Mouse (Mus musculus): Measurements from ENCODE around the gene Pigx.
A peak's percentile ranks its signal among the peaks of the same experiment; 100 is the strongest.
"Not testable (repeated sequence)": the region's sequence is repeated elsewhere in the genome, so short reads cannot be mapped to it uniquely, and the experiment has no call there.

Gene Pigx

DNA sequence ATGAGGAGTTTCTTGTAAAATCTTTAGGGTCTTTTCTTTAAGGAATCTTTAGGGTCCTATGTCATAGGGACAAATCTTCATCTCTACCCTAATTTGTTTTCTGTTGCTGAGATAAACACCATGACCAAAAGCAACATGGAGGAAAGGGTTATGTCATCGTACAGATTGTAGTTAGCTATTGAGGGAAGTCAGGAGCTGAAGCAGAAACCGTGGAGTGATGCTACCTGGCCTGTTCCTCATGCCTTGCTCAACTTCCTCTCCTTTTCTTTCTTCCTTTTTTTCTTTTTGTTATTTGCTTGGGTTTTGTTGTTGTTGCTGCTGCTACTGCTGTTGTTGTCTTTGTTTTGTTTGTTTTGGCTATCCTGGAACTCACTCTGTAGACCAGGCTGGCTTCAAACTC lies 9.0 kb upstream of the Pigx start:
- DNase-seq (ENCODE audit: low spot score), result no peak

DNA sequence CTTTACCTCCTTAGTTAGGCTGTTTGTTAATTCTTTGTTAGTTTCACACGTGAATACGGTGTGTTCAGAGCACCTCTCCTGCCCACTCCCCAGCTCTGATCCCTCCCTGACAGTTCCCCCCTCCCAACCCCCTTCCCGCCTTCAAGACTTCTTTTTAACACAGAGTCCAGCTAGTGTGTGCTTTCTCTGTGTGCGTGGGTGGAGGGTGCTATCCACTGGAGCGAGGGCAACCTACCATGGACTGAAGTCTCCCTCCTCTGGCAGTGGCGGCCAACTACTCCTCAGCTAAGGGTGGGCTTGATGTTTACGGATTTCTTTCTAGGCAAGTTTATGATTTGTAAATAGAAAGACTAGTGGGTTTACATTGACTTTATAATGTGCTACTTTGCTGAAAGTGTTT lies 8.6 kb upstream of the Pigx start:
- DNase-seq (ENCODE audit: low spot score), result no peak

DNA sequence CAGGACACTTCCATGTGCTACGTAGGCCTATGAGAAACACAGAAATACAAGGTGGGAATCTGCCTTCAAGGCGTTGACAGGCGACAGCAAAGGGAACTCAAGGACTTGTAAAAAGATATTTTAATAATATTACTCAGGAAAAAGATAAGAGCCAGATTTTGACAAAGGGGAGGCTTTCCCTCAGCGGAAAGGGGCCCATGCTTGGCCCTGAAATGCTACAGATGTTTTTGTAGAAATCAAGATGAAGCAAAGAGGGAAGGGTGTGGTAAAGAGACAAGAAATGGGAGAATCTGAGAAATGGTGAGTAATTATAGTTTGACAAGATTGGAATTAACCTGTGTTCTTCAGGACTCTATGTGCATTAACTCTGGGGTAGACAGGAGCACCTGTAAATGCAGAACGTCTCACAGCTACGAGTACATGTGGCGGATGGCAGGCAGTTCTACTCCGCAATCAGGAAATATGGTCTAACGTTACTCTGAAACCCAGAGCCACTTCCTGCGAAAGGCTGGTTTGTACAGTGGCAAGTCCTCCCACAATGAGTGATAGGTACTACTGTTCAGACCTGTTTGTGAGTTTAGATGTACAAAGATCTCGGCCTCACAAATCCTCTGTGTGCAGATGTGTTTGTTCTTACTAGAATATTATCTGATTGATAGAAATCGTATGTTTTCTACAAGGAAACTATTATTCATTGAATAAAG lies 8.0 kb upstream of the Pigx start:
- DNase-seq (ENCODE audit: low spot score), result no peak

DNA sequence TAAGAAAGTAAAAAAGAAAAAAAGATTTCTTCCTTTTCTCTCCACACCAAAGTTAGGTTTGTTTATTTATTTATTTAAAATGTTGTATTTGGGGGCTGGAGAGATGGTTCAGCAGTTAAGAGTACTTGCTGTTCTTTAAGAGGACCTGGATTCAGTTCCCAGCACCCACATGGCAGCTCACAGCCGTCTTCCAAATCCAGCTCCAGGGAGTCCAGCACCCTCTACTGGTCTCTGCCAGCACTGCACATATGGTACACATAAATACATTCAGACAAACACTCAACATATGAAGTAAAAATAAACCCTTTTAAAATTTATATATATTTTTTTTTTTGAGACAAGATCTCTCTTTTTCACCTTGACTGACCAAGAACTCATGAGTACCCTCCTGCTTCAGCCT lies 6.2 kb upstream of the Pigx start:
- no peak for DNase-seq (ENCODE audit: low spot score)

DNA sequence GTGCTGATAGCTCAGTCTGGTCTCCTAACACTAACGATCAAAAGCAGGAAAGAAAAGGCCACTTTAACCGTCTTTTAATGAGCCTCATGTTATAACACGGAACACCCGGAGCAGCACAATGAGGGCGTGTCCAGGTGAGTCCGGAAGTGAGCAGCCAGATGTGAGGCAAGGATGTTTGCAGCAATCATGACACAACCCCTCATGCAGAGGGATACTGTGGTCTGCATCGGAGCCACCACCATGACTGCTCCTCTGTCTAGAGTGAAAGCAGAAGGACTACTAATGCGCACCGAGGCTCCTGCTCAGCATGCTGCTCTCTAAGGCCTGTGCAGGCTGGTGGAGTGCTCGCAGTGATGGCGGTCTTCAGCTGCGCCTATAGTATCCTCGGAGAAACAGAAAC lies 2.8 kb upstream of the Pigx start:
- DNase-seq (ENCODE audit: low spot score), result no peak

DNA sequence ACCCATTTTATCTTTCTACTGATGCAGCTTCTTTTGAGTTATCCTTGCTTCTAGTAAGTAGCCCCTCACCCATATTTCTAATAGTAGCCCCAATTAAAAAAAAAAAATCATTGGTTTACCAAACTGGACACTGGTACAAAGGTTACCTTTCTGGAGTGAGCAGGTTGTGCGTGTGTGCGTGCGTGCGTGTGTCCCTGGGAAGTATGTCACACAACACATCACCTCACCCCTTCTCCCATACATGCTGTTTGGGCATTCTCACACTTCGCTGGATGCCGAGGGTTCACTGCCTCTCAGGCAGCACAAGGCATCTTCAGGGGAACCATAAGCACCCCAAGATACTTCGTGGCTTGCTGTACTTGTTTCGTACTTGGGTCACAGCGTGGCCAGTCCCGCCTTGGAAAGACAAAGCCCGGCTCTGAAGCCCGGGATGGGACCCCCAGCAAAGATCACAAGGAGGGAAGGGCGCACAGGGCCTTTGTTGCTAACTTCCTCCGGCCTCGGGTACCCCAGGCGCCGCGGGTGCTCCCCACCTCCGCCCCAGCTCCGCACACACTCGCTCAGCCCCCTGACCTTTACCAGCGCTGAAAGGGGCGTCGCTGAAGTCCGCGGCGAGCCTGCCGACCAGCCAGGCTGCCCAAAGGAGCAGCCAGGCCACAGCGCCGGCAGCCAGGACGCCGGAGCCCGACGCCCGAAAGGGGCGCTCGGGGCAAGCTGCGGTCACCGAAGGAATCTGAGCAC lies 473 bp downstream of the Pigx start:
- no peak for DNase-seq (ENCODE audit: low spot score)

DNA sequence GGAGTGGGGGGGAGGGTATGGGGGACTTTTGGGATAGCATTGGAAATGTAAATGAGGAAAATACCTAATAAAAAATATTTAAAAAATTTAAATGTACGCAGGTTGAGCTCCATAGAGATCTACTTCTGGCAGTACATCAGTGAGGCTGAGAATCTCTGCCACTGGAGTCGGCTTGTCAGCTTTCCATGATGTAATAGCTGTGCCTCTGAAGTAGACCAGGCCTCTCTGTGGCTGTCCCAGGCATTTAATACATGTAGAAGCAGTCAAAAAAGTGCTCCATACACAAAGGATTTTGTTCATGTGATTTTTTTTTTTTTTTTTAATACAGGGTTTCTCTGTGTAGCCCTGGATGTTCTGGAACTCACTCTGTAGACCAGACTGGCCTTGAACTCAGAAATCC lies 1.8 kb downstream of the Pigx start:
- not testable (repeated sequence) for DNase-seq (ENCODE audit: low spot score)

DNA sequence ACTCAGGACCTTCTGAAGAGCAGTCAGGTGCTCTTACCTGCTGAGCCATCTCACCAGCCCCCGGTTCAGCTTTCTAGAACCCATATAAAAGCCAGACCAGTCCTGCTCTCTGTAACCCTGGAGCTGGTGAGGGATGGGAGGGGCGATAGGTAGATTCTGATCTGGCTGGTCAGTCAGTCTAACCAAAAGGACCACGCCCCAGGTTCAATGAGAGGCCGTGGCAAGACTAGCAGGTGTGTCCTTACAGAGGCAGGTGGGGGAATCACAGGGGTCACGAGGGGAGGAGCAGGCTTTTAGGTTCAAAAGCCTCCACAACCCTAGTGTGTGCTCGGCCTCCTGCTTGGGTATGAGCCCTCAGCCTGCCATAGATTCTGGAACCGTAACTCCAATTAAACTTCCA lies 8.1 kb downstream of the Pigx start:
- DNase-seq (ENCODE audit: low spot score), result no peak

DNA sequence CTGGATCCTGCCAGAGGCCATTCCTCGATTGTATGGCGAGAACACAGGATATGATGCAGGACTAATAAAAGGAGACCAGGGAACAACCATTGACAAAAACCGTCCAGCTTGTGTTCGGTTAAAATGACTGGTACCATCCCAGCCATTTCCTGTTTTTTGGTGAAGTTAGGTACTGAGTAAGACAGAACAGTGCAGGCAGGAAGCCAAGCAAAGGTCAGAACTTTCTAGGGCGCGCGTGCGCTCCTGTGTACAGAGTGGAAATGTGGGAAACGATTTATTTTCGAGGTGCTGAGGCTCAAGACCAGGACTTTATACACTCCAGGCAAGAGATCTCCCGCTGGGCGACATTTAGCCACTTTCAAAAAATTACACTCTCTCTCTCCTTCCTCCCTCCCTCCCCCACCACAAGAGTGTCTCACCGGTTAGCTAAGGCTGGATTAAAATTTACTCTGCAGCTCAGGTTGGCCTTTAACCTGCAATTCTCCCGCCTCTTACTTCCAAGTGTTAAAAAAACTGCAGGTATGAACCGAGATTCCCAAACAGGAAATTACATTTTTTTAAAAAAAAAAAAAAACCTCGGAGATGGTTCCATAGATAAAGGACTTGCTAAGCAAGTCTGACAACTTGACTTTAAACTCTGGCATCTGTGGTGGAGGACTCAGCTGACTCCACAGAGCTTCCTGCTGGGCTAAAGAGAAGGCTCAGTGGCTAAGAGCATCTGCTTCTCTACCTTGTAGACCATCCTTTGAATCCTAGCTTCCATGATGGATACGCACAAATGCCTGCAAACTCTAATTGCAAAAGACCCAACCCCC lies 11.7 kb downstream of the Pigx start:
- DNase-seq (ENCODE audit: low spot score), result peak; percentile 68

DNA sequence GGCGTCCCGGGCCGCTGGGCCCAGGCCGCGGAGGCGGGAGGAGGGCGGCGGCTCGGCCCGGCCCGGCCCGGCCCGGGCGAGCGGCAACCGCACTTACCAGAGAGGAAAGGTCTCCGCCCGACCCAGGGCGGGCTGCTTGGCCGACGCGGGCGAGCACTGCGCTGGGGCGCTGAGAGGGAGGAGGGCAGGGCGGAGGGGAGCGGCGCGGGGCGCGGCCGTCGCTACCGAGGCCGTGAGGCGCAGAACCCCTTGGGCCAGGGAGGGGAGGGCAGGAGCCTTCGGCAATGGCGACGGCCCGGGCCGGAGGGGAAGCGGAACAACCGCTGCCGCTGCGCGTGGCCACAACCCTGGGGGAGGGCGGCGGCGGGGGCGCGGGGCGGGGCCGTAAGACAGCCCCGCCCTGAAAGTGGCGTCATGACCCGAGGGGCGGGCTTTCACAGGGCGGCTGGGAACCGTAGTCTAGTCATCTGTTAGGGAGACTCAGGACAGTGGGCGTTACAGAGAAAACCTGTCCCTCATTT lies 20.5 kb downstream of the Pigx start, which contains the start of gene Pak2:
TSS of gene Pak2 (minus strand) at position 352 of the 521 bp plus-strand sequence.
- DNase-seq (ENCODE audit: low spot score), result peak; percentile 94

DNA sequence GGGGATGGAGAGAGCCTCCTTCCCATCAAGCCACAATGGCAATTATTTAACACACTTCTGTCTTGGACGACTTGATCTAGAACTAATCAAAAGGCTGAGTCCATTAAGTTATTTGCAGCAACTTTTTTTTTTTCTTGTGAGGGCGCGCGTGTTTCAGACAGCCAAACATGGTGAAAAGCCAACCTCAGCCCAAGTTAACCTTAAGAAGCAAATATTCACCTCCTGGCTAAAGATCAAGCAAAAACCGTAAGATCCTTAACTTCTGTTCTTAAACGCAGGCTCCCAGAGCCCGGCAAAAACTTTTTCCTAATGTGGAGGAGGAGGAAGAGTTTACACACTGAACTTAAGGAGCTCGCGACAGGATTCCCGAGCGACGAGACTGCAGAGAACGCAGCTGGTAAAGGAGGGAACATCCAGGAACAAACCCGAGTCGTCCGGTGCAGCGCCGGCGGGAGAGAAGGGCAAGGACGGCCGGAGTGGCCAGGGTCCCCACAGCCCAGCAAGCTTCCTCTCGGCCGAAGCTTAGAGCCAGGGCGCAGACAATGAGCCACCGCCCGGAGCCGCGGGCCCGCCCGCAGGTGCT lies 21.0 kb downstream of the Pigx start:
- no peak for DNase-seq (ENCODE audit: low spot score)

DNA sequence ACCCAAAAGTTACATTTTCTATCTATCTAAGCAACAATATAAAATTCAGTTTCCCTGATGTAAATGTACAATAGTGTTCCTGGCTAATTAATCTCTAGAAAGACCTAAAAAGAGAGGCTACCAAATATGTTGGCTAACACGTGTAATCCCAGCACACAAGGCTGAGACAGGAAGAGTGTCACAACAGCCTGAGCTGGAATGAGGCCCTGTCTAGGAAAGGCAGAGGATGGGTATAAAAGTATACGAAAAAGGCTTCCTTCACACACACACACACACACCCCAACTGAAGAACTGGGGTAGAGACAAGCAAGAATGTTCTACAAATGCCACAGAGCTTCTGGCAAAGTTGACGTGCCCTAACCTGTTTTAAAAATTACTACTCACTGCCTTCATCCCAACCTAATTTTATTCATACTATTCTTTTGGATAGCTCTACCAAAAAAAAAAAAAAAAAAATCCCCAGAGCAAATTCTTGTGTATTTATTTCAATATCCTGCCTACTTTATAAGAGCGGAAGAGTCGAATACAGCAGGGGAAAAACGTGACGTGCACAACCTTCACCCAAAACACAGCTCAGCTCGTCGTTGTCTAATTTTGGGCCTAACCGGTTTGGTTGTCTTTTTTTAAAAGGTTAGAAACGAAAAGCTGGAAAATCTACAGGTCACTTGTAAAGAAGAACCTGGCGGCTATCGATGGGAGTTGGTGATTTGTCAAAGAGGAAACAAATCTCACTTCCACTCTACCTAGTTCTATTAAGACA lies 21.7 kb downstream of the Pigx start:
- no peak for DNase-seq (ENCODE audit: low spot score)

DNA sequence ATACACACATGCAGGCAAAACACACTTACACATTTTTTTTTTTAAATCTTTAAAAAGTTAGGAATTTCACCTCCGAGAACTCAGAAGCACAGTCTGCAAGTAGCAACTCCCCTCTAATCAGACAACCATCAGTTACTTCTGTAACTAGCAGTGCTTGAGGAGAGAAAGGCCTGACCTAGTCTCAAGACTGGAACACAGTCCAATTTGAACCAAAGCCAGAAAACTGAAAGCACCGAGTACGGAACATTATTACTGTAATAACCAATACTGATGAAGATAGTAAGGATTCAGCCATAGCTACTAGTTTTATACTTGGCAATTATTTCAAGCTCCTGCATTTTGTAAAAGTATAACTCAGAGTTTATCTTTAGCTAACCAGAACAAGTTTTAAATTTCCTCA lies 23.1 kb downstream of the Pigx start:
- DNase-seq (ENCODE audit: low spot score), result no peak

DNA sequence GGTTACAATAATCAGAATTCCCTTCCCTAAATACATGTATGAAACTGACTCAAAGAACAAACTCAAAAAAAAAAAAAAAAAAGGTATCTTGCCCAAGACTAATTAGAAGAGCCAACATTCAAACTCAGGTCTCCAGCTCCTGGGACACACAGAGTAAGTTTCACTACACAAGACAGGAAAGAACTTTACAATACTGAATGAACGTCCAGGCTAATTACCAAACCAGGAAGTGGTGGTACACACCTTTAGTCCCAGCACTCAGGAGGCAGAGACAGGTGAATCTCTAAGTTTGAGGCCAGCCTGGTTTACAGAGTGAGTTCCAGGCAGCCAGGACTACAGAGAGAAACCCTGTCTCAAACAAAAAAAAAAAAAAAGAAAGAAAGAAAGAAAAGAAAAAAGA lies 23.8 kb downstream of the Pigx start:
- DNase-seq (ENCODE audit: low spot score), result no peak

DNA sequence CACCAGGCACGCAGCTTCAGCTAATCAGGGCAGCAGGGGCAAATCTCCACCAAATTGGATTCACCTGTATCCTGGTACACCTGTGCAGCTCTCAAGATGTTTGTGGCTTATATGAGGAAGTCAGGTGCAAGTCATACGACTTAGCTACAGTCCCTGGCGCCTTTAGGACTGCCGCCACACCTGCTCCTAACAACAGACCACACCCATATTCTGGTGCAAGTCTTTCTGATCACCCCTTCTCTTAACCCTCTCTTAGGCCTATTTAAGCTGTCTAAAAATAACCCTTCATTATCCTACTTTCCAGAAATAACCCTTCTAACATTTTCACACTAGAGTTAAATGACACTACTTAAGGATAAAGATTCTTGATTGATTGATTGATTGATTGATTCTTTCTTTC lies 29.5 kb downstream of the Pigx start:
- DNase-seq (ENCODE audit: low spot score), result not testable (repeated sequence)

DNA sequence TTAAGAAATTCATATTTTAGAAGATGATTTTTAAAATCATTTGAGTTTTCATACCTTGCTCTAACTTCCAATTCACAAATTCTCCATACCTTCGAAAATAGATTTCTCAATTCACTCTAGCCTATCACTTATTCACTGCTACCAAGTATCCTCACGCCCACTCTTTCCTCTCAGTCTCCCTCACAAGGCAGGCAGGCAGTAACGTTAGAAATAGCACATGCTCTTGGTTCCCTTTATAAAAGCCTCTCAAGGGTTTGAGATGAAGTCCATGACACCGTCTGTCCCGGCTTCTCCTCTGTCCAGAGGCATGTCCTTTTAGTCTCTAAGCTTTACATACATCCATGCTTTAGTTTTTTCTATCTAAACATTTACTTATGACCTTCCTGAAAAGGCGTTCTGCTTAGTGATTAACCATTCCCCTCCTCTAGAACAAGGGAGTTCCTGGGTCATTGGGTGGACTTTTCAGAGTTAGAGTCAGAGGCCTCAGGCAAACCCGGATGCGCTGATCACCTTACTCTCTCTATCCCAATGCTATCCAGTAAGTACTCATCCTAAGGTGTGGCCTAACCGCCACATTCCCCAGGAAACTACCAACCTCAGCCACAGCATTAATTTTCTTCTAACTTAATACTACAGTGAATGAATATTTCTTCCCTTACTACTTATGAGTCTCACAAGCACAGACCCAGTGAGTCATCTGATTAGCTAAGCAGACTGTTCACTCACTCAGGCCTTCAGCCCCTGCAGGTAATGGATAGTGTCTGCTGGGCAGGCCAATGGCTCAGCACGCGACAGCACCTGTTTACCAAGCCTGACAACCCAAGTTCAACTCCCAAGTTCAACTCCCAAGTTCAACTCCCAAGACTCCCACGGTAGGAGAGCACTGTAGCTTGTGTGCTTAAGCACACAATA lies 30.9 kb downstream of the Pigx start:
- peak; percentile 59 for DNase-seq (ENCODE audit: low spot score)

DNA sequence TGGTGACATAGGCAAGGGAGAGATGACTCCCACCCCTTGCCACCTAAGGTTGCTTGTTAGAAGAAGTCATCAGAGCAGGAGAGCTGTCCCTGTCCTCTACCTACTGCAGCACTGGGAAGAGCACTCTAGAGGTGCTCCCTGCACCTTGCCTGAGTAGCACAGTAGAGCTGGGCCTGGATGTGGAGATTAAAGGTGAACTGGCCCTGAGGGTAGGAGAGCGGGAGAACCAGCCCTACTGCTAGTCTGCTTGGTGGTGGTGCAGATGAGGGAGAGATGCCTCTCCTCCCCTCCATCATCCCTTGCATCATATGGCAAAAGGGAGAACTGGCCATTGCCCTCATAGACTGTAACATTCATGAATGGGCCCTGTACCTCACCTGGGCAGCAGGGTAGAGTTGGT lies 32.6 kb downstream of the Pigx start:
- no peak for DNase-seq (ENCODE audit: low spot score)

DNA sequence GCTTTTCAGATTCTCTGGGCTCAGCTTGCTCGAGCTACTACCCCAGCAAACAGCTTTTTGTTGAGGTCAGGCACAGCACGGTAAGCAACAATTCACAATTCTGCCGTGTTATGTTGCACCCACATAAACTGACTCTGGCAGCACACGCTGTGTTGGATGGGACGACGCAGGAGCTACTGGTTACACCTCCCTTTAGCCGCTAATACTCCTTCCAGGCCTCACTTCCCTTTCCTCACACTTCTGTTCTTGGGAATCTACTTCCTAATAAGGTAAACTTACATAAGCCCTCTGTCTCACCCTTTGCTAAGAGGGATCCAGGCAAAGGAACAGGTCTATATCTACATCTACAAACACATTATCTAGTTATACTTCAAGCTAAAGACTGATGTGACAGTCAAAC lies 35.6 kb downstream of the Pigx start:
- DNase-seq (ENCODE audit: low spot score), result no peak

DNA sequence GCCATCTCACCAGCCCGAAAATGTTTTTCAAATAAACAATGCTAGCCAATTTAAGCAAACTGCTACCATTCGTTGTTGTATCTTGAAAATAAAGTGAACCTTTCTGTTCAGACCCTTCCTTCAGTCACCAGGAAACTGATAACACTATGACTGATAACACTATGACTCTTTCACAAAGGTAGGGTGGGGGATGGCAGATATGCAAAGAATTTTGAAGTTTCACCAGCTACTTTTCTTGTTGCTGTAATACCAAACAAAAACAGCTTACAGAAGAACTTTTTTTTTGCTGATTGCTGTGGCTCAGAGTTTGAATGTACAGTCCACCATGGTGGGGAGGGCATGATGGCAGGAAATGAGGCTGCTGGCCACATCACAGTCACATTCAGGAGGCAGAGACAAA lies 37.3 kb downstream of the Pigx start:
- DNase-seq (ENCODE audit: low spot score), result no peak

DNA sequence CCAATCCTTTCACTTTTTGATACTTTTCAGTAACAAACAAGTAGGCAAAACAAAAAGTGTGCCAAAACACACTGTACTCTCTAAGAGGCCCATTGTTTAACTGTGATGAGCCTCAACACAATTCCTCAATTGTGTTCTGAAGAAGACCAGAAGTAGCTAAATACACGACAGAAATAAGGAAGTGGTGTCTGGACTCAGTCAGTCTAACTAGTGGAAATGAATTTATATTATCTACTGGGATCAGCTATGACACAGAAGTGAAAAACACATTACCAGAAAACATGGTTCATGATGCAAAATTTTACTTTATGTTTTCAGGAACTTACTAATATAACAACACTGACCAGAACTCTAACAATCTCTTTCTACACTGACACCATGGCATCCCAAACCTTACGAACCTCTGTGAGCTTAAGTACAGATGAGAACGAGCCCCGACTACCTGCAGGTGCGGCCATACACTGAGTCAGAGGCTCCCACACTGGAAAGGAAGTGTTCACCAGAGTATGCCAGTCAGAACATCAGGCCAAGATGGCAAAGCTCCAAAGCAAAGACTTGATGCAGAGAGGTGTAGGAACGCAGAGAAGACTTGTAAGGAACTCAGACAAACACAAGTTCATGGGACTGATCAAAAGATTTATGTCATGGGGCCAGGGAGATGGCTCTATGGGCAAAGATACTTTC lies 39.6 kb downstream of the Pigx start:
- DNase-seq (ENCODE audit: low spot score), result no peak

Data from yolk sac, embryonic 10.5 days (tissue).